Mouse (Mus musculus) WW6 (cell line): ENCODE measurements around the gene Lnp1.
A peak's percentile ranks its signal among the peaks of the same experiment; 100 is the strongest.
"Not testable (repeated sequence)": the region's sequence is repeated elsewhere in the genome, so short reads cannot be mapped to it uniquely, and the experiment has no call there.

ENCODE experiments used
- DNase-seq: peaks from one replicate; pipeline ENCODE4 v3.0.0-alpha.2; 2013; ENCODE audit warnings: low read depth, low spot score

Lnp1 gene

GRCm38 (mm10) chr16:56928023-56928422, at the start of gene Lnp1:
Lnp1 (minus strand) TSS chr16:56928061.
- no peak for DNase-seq

GRCm38 (mm10) chr16:56974646-56975045, 46.8 kb upstream of the Lnp1 start:
- no peak for DNase-seq

GRCm38 (mm10) chr16:56958311-56958710, 30.4 kb upstream of the Lnp1 start:
- DNase-seq, result not testable (repeated sequence)

- DNase-seq, result no peak
Measured at GRCm38 (mm10) chr16:56949085-56949484, 21.2 kb upstream of the Lnp1 start.

GRCm38 (mm10) chr16:56942341-56942740, 14.5 kb upstream of the Lnp1 start:
- no peak for DNase-seq

GRCm38 (mm10) chr16:56920102-56920657, 7.7 kb downstream of the Lnp1 start:
- DNase-seq, result peak; percentile 40

- no peak for DNase-seq
Measured at GRCm38 (mm10) chr16:56917230-56917629, 10.6 kb downstream of the Lnp1 start.

- no peak for DNase-seq
Measured at GRCm38 (mm10) chr16:56908986-56909385, 18.9 kb downstream of the Lnp1 start.

- DNase-seq, result peak; percentile 40
Measured at GRCm38 (mm10) chr16:56902206-56902605, 25.7 kb downstream of the Lnp1 start.

GRCm38 (mm10) chr16:56891583-56891982, 36.3 kb downstream of the Lnp1 start:
- DNase-seq, result no peak

- DNase-seq, result no peak
Measured at GRCm38 (mm10) chr16:56886616-56887116, 41.2 kb downstream of the Lnp1 start.

- DNase-seq, result peak; percentile 80
Measured at GRCm38 (mm10) chr16:56885824-56886615, 41.8 kb downstream of the Lnp1 start, which contains the start of gene Tmem45a. Tmem45a (minus strand) TSS chr16:56886166.

- no peak for DNase-seq
Measured at GRCm38 (mm10) chr16:56884811-56885210, 43.0 kb downstream of the Lnp1 start.

GRCm38 (mm10) chr16:56873410-56873809, 54.5 kb downstream of the Lnp1 start:
- DNase-seq, result no peak

- no peak for DNase-seq
Measured at GRCm38 (mm10) chr16:56870458-56870857, 57.4 kb downstream of the Lnp1 start.

GRCm38 (mm10) chr16:56868361-56868760, 59.5 kb downstream of the Lnp1 start:
- DNase-seq, result no peak

GRCm38 (mm10) chr16:56867591-56867990, 60.3 kb downstream of the Lnp1 start:
- DNase-seq, result no peak
